Comparison of ENCODE assay signal across 14 mouse cellular contexts in the genomic region with DNA sequence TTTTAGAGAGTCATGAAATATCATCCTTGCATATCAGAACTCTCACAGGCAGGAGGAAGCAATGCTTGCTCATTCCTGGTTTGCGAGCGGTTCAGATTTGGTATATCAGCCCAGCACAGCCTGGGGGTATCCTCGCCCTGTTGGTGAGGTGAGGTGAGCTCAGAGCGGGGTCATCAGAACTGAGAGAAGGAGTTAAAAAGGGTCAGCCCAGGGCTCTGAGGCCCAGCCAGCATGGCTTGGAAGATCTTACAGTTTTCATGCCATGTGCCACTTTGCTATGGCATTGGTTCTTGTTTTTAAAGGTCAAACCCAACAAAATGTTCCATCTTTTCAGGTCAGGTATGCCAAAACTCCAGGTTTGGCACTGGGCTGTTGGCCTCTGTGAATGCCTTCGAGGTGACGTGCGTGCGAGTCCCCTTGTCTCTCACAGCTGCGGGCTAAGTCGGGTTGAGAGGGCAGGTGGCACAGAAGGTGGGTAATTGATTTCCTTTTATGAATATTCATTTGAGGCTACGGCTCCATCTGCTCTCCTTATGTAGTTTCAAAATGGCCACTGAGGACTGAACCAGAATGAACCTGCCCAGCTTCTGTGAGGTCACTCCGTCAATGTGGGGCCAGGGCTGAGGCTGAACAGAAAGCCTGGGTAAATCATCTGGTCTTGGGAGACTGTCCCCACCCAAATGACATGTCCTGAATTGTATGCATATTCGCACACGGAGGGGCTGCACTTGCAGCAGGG.
DNase-seq lines count a peak whose midpoint lies in the region.
"Had no signal": no experiment of that assay in that cellular context is flagged by ENCODE, and none has a peak within 500 bp of the region (broad histone marks: within the 10 kb centered on the region; RNA-seq: fewer than 3 reads in every experiment).

No protein-coding gene starts in this region.

- intact Hi-C loops in left cerebral cortex, postnatal 4 days (cut with DNase I): no loop called here

- DNase-seq in left cerebral cortex, postnatal 4 days: peak; percentile 57
- no peak for DNase-seq in left cerebral cortex, adult 9 months (ENCODE audit: low spot score in 2 of 2)
- peak; percentile 62 for DNase-seq in cerebellum, adult 11-12 months
- DNase-seq in cerebellum, postnatal 36 days: peak; percentile 28 to 33
- peak; percentile 31 for DNase-seq in mesoderm, embryonic 11.5 days (ENCODE audit: low read depth, low spot score)
- DNase-seq in adrenal gland, adult (ENCODE audit: inconsistent age in 2 of 2, low spot score in 1 of 2): no peak
- no peak for DNase-seq in ovary, postnatal 10 days (ENCODE audit: low spot score)
- DNase-seq in layer of hippocampus, postnatal 14 days (ENCODE audit: low spot score in 2 of 2): no peak
- DNase-seq: adrenal gland, postnatal 14 days; gastrocnemius, postnatal 25 days; kidney, postnatal 4 days; lung, embryonic 14.5 days; right cerebral cortex, postnatal 14 days; thymus, adult 18-20 months had no signal

Comparison
In these comparisons a context has a peak if more than half of its experiments do, and no peak if none do; other contexts are left out.
1. DNase-seq: peak in left cerebral cortex, postnatal 4 days (single experiment), cerebellum, adult 11-12 months (single experiment), cerebellum, postnatal 36 days (2 of 2) and mesoderm, embryonic 11.5 days (single experiment); none in left cerebral cortex, adult 9 months (0 of 2), adrenal gland, adult (0 of 2), ovary, postnatal 10 days (single experiment) and layer of hippocampus, postnatal 14 days (0 of 2).